Mouse (Mus musculus) left cerebral cortex, adult 2 months (tissue): ENCODE data around the gene Otol1. TPM values are rescaled to one million over a fixed set of nuclear protein-coding genes. Genes with fewer than 3 reads are reported as not detected.

Experiments used
- DNase-seq, 2 experiments: peaks; one replicate each; pipeline ENCODE4 v3.0.0; 2021 to 2022; ENCODE audit warnings: low spot score in 2 of 2, mixed read lengths in 1 of 2; ENCODE audit errors: extremely low spot score in 1 of 2
- H3K27ac ChIP-seq: fragments of 200-600 bp; 2 replicates; pipeline ENCODE4 v1.8.1; 2022
- H3K4me3 ChIP-seq: fragments of 200-600 bp; 2 replicates; pipeline ENCODE4 v1.8.1; 2022
- CTCF ChIP-seq: fragments of 200-600 bp; IDR thresholded peaks from 2 replicates; pipeline ENCODE4 v1.8.1; 2022; ENCODE audit warnings: antibody characterized with exemption, mild to moderate bottlenecking, moderate library complexity
- intact Hi-C: fragments of 180-260 bp; cut with DNase I; formaldehyde crosslinking; loops from one replicate; pipeline ENCODE4 v1.15.1; 2025
- long read RNA-seq, 2 experiments: library from polyadenylated mRNA; stranded (forward); transcript quantifications; one replicate each; pipeline ENCODE4 v2.0.0; 2021; ENCODE audit warnings: borderline mapping rate in 2 of 2
- total RNA-seq, 2 experiments: library from RNA; stranded (reverse); gene quantifications; 2 replicates each; pipeline ENCODE4 v1.2.3; 2021

The Otol1 gene
- total RNA-seq = not detected
- long read RNA-seq, experiment 1 = 0 reads
- long read RNA-seq, experiment 2 = 0 reads

- DNase-seq = no peak
- no peak within 1 kb of the TSS for H3K27ac ChIP-seq
- no peak for TF ChIP-seq CTCF
- intact Hi-C loops = no loop called here
- no peak within 1 kb of the TSS for H3K4me3 ChIP-seq
Observed at GRCm38 (mm10) chr3:70007313-70007712, at the start of gene Otol1. Otol1 (plus strand) TSS chr3:70007613.

- H3K4me3 ChIP-seq = no peak overlapping the region
- no peak for DNase-seq
- intact Hi-C loops = no loop called here
Observed at GRCm38 (mm10) chr3:69962187-69962586, 45.2 kb upstream of the Otol1 start.

GRCm38 (mm10) chr3:69971482-69972097, 35.8 kb upstream of the Otol1 start:
- no peak for DNase-seq
- no peak for TF ChIP-seq CTCF
- intact Hi-C loops = no loop called here
- Histone ChIP-seq H3K27ac (no peak overlapping the region), H3K4me3 (no peak overlapping the region)

More at GRCm38 (mm10) chr3:69962187-69962586, 45.2 kb upstream of the Otol1 start:
- TF ChIP-seq CTCF = peak; percentile 63
- no peak overlapping the region for H3K27ac ChIP-seq

GRCm38 (mm10) chr3:69978092-69978491, 29.3 kb upstream of the Otol1 start:
- no peak for DNase-seq
- intact Hi-C loops = no loop called here
- Histone ChIP-seq H3K4me3 (no peak overlapping the region), H3K27ac (no peak overlapping the region)
- TF ChIP-seq CTCF = no peak

- no peak overlapping the region for H3K4me3 ChIP-seq
- DNase-seq = no peak
- TF ChIP-seq CTCF = no peak
- H3K27ac ChIP-seq = no peak overlapping the region
- intact Hi-C loops = no loop called here
Observed at GRCm38 (mm10) chr3:69993806-69994205, 13.6 kb upstream of the Otol1 start.

- Histone ChIP-seq H3K27ac (no peak overlapping the region), H3K4me3 (no peak overlapping the region)
- DNase-seq = no peak
- TF ChIP-seq CTCF = no peak
- intact Hi-C loops = no loop called here
Observed at GRCm38 (mm10) chr3:70001540-70001939, 5.9 kb upstream of the Otol1 start.

GRCm38 (mm10) chr3:70003126-70003764, 4.2 kb upstream of the Otol1 start:
- no peak overlapping the region for H3K27ac ChIP-seq
- DNase-seq = no peak
- intact Hi-C loops = no loop called here
- peak overlapping the region; percentile 23; the same call in 1 of the 2 replicates for H3K4me3 ChIP-seq
- TF ChIP-seq CTCF = no peak

GRCm38 (mm10) chr3:70003955-70004354, 3.5 kb upstream of the Otol1 start:
- intact Hi-C loops = no loop called here
- Histone ChIP-seq H3K27ac (no peak overlapping the region), H3K4me3 (no peak overlapping the region)
- DNase-seq = no peak
- TF ChIP-seq CTCF = peak; percentile 38

GRCm38 (mm10) chr3:70004379-70004778, 3.0 kb upstream of the Otol1 start:
- Histone ChIP-seq H3K4me3 (no peak overlapping the region), H3K27ac (no peak overlapping the region)
- intact Hi-C loops = no loop called here
- no peak for TF ChIP-seq CTCF
- no peak for DNase-seq

- TF ChIP-seq CTCF = no peak
- H3K27ac ChIP-seq = no peak overlapping the region
- intact Hi-C loops = no loop called here
- no peak overlapping the region for H3K4me3 ChIP-seq
- no peak for DNase-seq
Observed at GRCm38 (mm10) chr3:70012641-70013040, 5.2 kb downstream of the Otol1 start.

- DNase-seq = no peak
- H3K27ac ChIP-seq = no peak overlapping the region
- TF ChIP-seq CTCF = no peak
- intact Hi-C loops = no loop called here
- H3K4me3 ChIP-seq = no peak overlapping the region
Observed at GRCm38 (mm10) chr3:70026605-70027004, 19.2 kb downstream of the Otol1 start.

GRCm38 (mm10) chr3:70029260-70029659, 21.8 kb downstream of the Otol1 start:
- Histone ChIP-seq H3K27ac (no peak overlapping the region), H3K4me3 (no peak overlapping the region)
- no peak for TF ChIP-seq CTCF
- intact Hi-C loops = no loop called here
- DNase-seq = no peak

GRCm38 (mm10) chr3:70035593-70035992, 28.2 kb downstream of the Otol1 start:
- intact Hi-C loops = loop anchor here (2.0 kb wide), 1 partner anchor 67 kb away; no protein-coding TSS in a partner anchor
- H3K27ac ChIP-seq = no peak overlapping the region
- peak; percentile 81 for TF ChIP-seq CTCF
- peak; percentile 31 to 57 for DNase-seq
- H3K4me3 ChIP-seq = no peak overlapping the region

Other genes with a start within 250 kb of the Otol1 start
- 1 to 10 TPM; 5.3 to 5.8 TPM for gene Sptssb, start 147.7 kb upstream of the Otol1 start, total RNA-seq